Mouse (Mus musculus): Measurements from ENCODE around the gene Lgals7.
"Not testable (repeated sequence)": the region's sequence is repeated elsewhere in the genome, so short reads cannot be mapped to it uniquely, and the experiment has no call there.

The Lgals7 gene

GRCm38 (mm10) chr7:28877155-28877554 lies 13.5 kb downstream of the Lgals7 start:
- no peak for DNase-seq (ENCODE audit: low read depth)

GRCm38 (mm10) chr7:28877856-28878255 lies 14.2 kb downstream of the Lgals7 start:
- DNase-seq (ENCODE audit: low read depth), result no peak

- no peak for DNase-seq (ENCODE audit: low read depth)
Observed at GRCm38 (mm10) chr7:28879606-28880005, 16.0 kb downstream of the Lgals7 start.

- DNase-seq (ENCODE audit: low read depth), result no peak
Observed at GRCm38 (mm10) chr7:28880554-28880953, 16.9 kb downstream of the Lgals7 start.

GRCm38 (mm10) chr7:28881199-28881598 lies 17.5 kb downstream of the Lgals7 start, which contains the start of gene Capn12:
Capn12 (plus strand) TSS chr7:28881422.
- no peak for DNase-seq (ENCODE audit: low read depth)

- no peak for DNase-seq (ENCODE audit: low read depth)
Observed at GRCm38 (mm10) chr7:28883039-28883438, 19.4 kb downstream of the Lgals7 start.

- not testable (repeated sequence) for DNase-seq (ENCODE audit: low read depth)
Observed at GRCm38 (mm10) chr7:28883704-28884103, 20.1 kb downstream of the Lgals7 start.

GRCm38 (mm10) chr7:28886486-28886885 lies 22.8 kb downstream of the Lgals7 start:
- peak; percentile 22 for DNase-seq (ENCODE audit: low read depth)

- DNase-seq (ENCODE audit: low read depth), result peak; percentile 41
Observed at GRCm38 (mm10) chr7:28888701-28889161, 25.1 kb downstream of the Lgals7 start.

GRCm38 (mm10) chr7:28892601-28893000 lies 28.9 kb downstream of the Lgals7 start:
- no peak for DNase-seq (ENCODE audit: low read depth)

GRCm38 (mm10) chr7:28893643-28894265 lies 30.1 kb downstream of the Lgals7 start:
- DNase-seq (ENCODE audit: low read depth), result peak; percentile 40

- DNase-seq (ENCODE audit: low read depth), result no peak
Observed at GRCm38 (mm10) chr7:28894942-28895341, 31.3 kb downstream of the Lgals7 start.

GRCm38 (mm10) chr7:28897661-28898060 lies 34.0 kb downstream of the Lgals7 start:
- no peak for DNase-seq (ENCODE audit: low read depth)

GRCm38 (mm10) chr7:28899972-28900371 lies 36.3 kb downstream of the Lgals7 start:
- no peak for DNase-seq (ENCODE audit: low read depth)

- DNase-seq (ENCODE audit: low read depth), result no peak
Observed at GRCm38 (mm10) chr7:28901311-28902125, 37.9 kb downstream of the Lgals7 start.

GRCm38 (mm10) chr7:28902180-28902579 lies 38.5 kb downstream of the Lgals7 start:
- no peak for DNase-seq (ENCODE audit: low read depth)

- no peak for DNase-seq (ENCODE audit: low read depth)
Observed at GRCm38 (mm10) chr7:28902809-28903208, 39.2 kb downstream of the Lgals7 start.

- DNase-seq (ENCODE audit: low read depth), result no peak
Observed at GRCm38 (mm10) chr7:28903778-28904177, 40.1 kb downstream of the Lgals7 start.

- no peak for DNase-seq (ENCODE audit: low read depth)
Observed at GRCm38 (mm10) chr7:28907195-28907594, 43.5 kb downstream of the Lgals7 start.

- DNase-seq (ENCODE audit: low read depth), result no peak
Observed at GRCm38 (mm10) chr7:28911632-28912031, 48.0 kb downstream of the Lgals7 start.

GRCm38 (mm10) chr7:28913171-28913570 lies 49.5 kb downstream of the Lgals7 start:
- DNase-seq (ENCODE audit: low read depth), result no peak

Data from induced T-regulatory cell, adult 2 months (primary cell).